Mouse (Mus musculus): ENCODE data around the gene Mettl2. TPM values are rescaled to one million over a fixed set of nuclear protein-coding genes. Genes with fewer than 3 reads are reported as not detected.
A peak's percentile ranks its signal among the peaks of the same experiment; 100 is the strongest.
"Not testable (repeated sequence)": the region's sequence is repeated elsewhere in the genome, so short reads cannot be mapped to it uniquely, and the experiment has no call there.

The Mettl2 gene
- polyA plus RNA-seq, 1 experiment from 2014 or later = 52.3 TPM

GRCm38 (mm10) chr11:105140512-105140911 is 14.3 kb downstream of the Mettl2 start:
- not testable (repeated sequence) for H3K27me3 ChIP-seq (ENCODE audit: control insufficient read depth, insufficient read depth, low read length); H3K4me3 ChIP-seq (ENCODE audit: low read length); H3K27ac ChIP-seq (ENCODE audit: low read depth, low read length); H3K4me2 ChIP-seq (replicated peaks; ENCODE audit: low read depth, low read length); H3K9ac ChIP-seq (ENCODE audit: low read depth, low read length); H3K4me1 ChIP-seq (ENCODE audit: control insufficient read depth, insufficient read depth, low read length); H3K9me3 ChIP-seq (ENCODE audit: control insufficient read depth, low read length)
- H3K36me3 ChIP-seq (ENCODE audit: control insufficient read depth, insufficient read depth, low read length) = peaks cover 51% of the 10 kb centered on the region
- 0 out of 2 replicates have a peak, but pooled peaks have one; percentile 26 for ATAC-seq (ENCODE audit: low FRiP score, low TSS enrichment)
- WGBS = 96% methylated on average over 6 of the region's 8 CpGs

GRCm38 (mm10) chr11:105141115-105141514 is 14.9 kb downstream of the Mettl2 start:
- no peak overlapping the region for H3K9ac ChIP-seq (ENCODE audit: low read depth, low read length)
- H3K36me3 ChIP-seq (ENCODE audit: control insufficient read depth, insufficient read depth, low read length) = peaks cover 45% of the 10 kb centered on the region
- no peak overlapping the region for H3K4me3 ChIP-seq (ENCODE audit: low read length)
- WGBS = 50% methylated on average over 5 of the region's 5 CpGs
- peak; percentile 76 for ATAC-seq (ENCODE audit: low FRiP score, low TSS enrichment)
- no peaks in the 10 kb centered on the region for H3K27me3 ChIP-seq (ENCODE audit: control insufficient read depth, insufficient read depth, low read length)
- no peak overlapping the region for H3K27ac ChIP-seq (ENCODE audit: low read depth, low read length)
- H3K4me1 ChIP-seq (ENCODE audit: control insufficient read depth, insufficient read depth, low read length) = no peaks in the 10 kb centered on the region
- no peak overlapping the region for H3K4me2 ChIP-seq (replicated peaks; ENCODE audit: low read depth, low read length)
- H3K9me3 ChIP-seq (ENCODE audit: control insufficient read depth, low read length) = no peaks in the 10 kb centered on the region

GRCm38 (mm10) chr11:105143564-105143963 is 17.3 kb downstream of the Mettl2 start:
- no peaks in the 10 kb centered on the region for H3K4me1 ChIP-seq (ENCODE audit: control insufficient read depth, insufficient read depth, low read length)
- H3K4me3 ChIP-seq (ENCODE audit: low read length) = no peak overlapping the region
- no peak overlapping the region for H3K9ac ChIP-seq (ENCODE audit: low read depth, low read length)
- no peak for ATAC-seq (ENCODE audit: low FRiP score, low TSS enrichment)
- H3K27me3 ChIP-seq (ENCODE audit: control insufficient read depth, insufficient read depth, low read length) = no peaks in the 10 kb centered on the region
- H3K4me2 ChIP-seq (replicated peaks; ENCODE audit: low read depth, low read length) = no peak overlapping the region
- no peak overlapping the region for H3K27ac ChIP-seq (ENCODE audit: low read depth, low read length)
- H3K9me3 ChIP-seq (ENCODE audit: control insufficient read depth, low read length) = no peaks in the 10 kb centered on the region
- peaks cover 21% of the 10 kb centered on the region for H3K36me3 ChIP-seq (ENCODE audit: control insufficient read depth, insufficient read depth, low read length)

DNA sequence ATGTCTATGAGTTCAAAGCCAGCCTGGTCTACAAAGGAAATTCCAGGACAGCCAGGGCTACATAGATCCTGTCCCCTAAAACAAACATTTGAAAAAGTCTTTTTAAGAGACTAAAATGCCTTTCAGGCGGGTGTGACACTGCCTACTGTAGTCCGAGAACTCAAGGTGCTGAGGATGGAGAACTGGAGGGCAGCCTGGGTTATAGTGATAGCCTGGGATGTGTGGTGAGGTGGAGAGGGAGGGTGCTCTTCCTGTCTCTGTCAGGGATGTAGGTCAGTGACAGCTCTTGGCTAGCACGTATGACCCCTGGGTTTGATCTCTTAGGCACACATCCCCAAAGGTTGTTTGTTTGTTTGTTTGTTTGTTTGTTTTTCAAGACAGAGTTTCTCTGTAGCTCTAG is 17.9 kb downstream of the Mettl2 start:
- Histone ChIP-seq H3K36me3 (ENCODE audit: control insufficient read depth, insufficient read depth, low read length) (peaks cover 18% of the 10 kb centered on the region), H3K4me3 (ENCODE audit: low read length) (no peak overlapping the region), H3K27ac (ENCODE audit: low read depth, low read length) (no peak overlapping the region), H3K27me3 (ENCODE audit: control insufficient read depth, insufficient read depth, low read length) (no peaks in the 10 kb centered on the region), H3K9ac (ENCODE audit: low read depth, low read length) (no peak overlapping the region), H3K4me2 (replicated peaks; ENCODE audit: low read depth, low read length) (no peak overlapping the region), H3K4me1 (ENCODE audit: control insufficient read depth, insufficient read depth, low read length) (no peaks in the 10 kb centered on the region), H3K9me3 (ENCODE audit: control insufficient read depth, low read length) (no peaks in the 10 kb centered on the region)
- no peak for ATAC-seq (ENCODE audit: low FRiP score, low TSS enrichment)
- WGBS = 78% methylated on average over 3 of the region's 3 CpGs

DNA sequence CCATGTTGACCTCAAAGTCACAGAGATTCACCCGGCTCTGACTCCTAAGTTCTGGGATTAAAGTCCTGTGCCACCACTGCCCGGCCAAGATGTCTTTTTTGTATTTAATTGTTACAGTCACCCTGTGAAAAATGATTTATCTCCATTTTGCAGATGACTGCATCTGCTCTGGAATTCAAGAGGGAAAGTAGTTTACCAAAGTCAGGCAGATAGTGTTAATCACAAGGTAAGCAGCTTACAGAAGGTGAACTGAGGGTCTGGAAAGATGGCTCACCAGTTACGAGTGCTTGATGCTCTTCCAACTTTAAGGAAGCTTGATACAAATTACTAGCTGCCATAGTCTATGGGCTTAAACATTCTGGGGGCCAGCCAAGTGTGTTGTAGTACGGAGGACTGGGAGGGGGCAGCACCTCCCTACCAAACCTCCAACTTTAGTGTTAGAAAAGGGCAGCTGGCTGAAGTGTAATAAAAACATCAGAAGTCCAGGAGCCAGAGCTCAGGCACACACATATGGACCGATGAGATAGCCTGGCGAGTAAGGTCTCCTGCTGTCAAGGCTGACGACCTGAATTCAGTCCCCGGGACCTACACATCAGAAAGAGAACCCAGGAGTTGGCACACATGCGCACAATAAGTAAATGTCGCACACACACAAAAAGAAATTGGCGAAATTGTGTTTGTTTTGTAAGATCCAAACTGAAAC is 18.4 kb downstream of the Mettl2 start:
- Histone ChIP-seq H3K36me3 (ENCODE audit: control insufficient read depth, insufficient read depth, low read length) (peaks cover 12% of the 10 kb centered on the region), H3K9ac (ENCODE audit: low read depth, low read length) (no peak overlapping the region), H3K4me1 (ENCODE audit: control insufficient read depth, insufficient read depth, low read length) (no peaks in the 10 kb centered on the region), H3K27ac (ENCODE audit: low read depth, low read length) (no peak overlapping the region), H3K27me3 (ENCODE audit: control insufficient read depth, insufficient read depth, low read length) (no peaks in the 10 kb centered on the region), H3K4me3 (ENCODE audit: low read length) (no peak overlapping the region), H3K4me2 (replicated peaks; ENCODE audit: low read depth, low read length) (no peak overlapping the region), H3K9me3 (ENCODE audit: control insufficient read depth, low read length) (no peaks in the 10 kb centered on the region)
- 62% methylated on average over 11 of the region's 11 CpGs for WGBS
- ATAC-seq (ENCODE audit: low FRiP score, low TSS enrichment) = no peak

DNA sequence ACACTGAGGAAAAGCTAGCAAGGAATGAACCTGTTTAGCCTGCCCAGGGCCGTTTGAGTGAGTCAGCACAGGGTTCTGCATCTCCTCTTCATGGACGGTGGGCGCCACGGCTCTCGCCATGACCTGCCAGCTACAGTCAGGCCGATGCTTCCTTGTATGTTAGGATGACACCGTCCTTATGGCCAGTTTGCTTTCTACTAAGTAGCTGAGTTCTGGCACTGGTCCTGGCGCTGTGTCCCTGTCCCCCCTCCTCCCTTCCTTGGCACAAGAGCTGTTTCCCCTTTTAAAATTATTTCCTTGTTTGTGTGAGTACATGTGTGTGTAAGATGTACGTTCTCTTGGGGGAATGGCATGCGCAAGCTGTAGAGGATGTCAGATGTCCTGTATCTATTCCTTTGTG is 19.0 kb downstream of the Mettl2 start:
- Histone ChIP-seq H3K27ac (ENCODE audit: low read depth, low read length) (no peak overlapping the region), H3K9me3 (ENCODE audit: control insufficient read depth, low read length) (no peaks in the 10 kb centered on the region), H3K4me2 (replicated peaks; ENCODE audit: low read depth, low read length) (no peak overlapping the region), H3K4me1 (ENCODE audit: control insufficient read depth, insufficient read depth, low read length) (no peaks in the 10 kb centered on the region), H3K36me3 (ENCODE audit: control insufficient read depth, insufficient read depth, low read length) (peaks cover 7% of the 10 kb centered on the region), H3K9ac (ENCODE audit: low read depth, low read length) (no peak overlapping the region), H3K4me3 (ENCODE audit: low read length) (no peak overlapping the region), H3K27me3 (ENCODE audit: control insufficient read depth, insufficient read depth, low read length) (no peaks in the 10 kb centered on the region)
- WGBS = 82% methylated on average over 10 of the region's 10 CpGs
- ATAC-seq (ENCODE audit: low FRiP score, low TSS enrichment) = no peak

GRCm38 (mm10) chr11:105146593-105146992 is 20.4 kb downstream of the Mettl2 start, which contains the start of gene Gm10842:
TSS of gene Gm10842 (plus strand) at chr11:105146893.
- WGBS = 78% methylated on average over 3 of the region's 3 CpGs
- H3K4me1 ChIP-seq (ENCODE audit: control insufficient read depth, insufficient read depth, low read length) = peaks cover 2% of the 10 kb centered on the region; the same call in 1 of the 2 replicates
- H3K27ac ChIP-seq (ENCODE audit: low read depth, low read length) = no peak within 1 kb of the TSS
- H3K9ac ChIP-seq (ENCODE audit: low read depth, low read length) = no peak within 1 kb of the TSS
- no peaks in the 10 kb centered on the region for H3K27me3 ChIP-seq (ENCODE audit: control insufficient read depth, insufficient read depth, low read length)
- H3K4me3 ChIP-seq (ENCODE audit: low read length) = no peak within 1 kb of the TSS
- no peak for ATAC-seq (ENCODE audit: low FRiP score, low TSS enrichment)
- H3K9me3 ChIP-seq (ENCODE audit: control insufficient read depth, low read length) = no peaks in the 10 kb centered on the region
- H3K4me2 ChIP-seq (replicated peaks; ENCODE audit: low read depth, low read length) = no peak within 1 kb of the TSS
- no peaks in the 10 kb centered on the region for H3K36me3 ChIP-seq (ENCODE audit: control insufficient read depth, insufficient read depth, low read length)

DNA sequence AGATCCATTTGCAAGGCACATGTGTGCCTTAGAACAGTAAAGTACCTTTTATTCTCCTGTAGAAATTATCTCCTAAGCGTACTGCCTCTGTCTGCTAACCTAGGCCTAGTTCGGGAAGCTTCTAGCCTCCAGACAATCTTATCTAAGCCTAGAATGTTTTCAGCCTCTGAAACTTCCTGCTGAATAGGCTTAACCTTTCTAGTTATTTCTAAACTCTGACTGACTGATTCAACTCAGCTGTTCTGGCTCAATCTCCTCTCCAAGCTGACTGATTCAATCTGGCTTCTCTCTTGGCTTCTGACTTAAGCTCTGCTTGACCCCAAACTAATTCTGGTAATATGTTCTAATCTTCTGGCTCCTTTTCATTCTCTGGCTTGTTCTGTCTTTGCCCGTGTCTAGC is 23.1 kb downstream of the Mettl2 start:
- H3K9ac ChIP-seq (ENCODE audit: low read depth, low read length) = no peak overlapping the region
- no peak overlapping the region for H3K27ac ChIP-seq (ENCODE audit: low read depth, low read length)
- peaks cover 18% of the 10 kb centered on the region for H3K4me1 ChIP-seq (ENCODE audit: control insufficient read depth, insufficient read depth, low read length)
- WGBS = 81% methylated on average over 3 of the region's 3 CpGs
- no peaks in the 10 kb centered on the region for H3K36me3 ChIP-seq (ENCODE audit: control insufficient read depth, insufficient read depth, low read length)
- no peak overlapping the region for H3K4me3 ChIP-seq (ENCODE audit: low read length)
- H3K4me2 ChIP-seq (replicated peaks; ENCODE audit: low read depth, low read length) = no peak overlapping the region
- H3K27me3 ChIP-seq (ENCODE audit: control insufficient read depth, insufficient read depth, low read length) = no peaks in the 10 kb centered on the region
- no peak for ATAC-seq (ENCODE audit: low FRiP score, low TSS enrichment)
- H3K9me3 ChIP-seq (ENCODE audit: control insufficient read depth, low read length) = no peaks in the 10 kb centered on the region

GRCm38 (mm10) chr11:105149766-105150165 is 23.5 kb downstream of the Mettl2 start:
- Histone ChIP-seq H3K27me3 (ENCODE audit: control insufficient read depth, insufficient read depth, low read length) (no peaks in the 10 kb centered on the region), H3K36me3 (ENCODE audit: control insufficient read depth, insufficient read depth, low read length) (no peaks in the 10 kb centered on the region), H3K9me3 (ENCODE audit: control insufficient read depth, low read length) (no peaks in the 10 kb centered on the region), H3K9ac (ENCODE audit: low read depth, low read length) (no peak overlapping the region), H3K27ac (ENCODE audit: low read depth, low read length) (no peak overlapping the region), H3K4me2 (replicated peaks; ENCODE audit: low read depth, low read length) (no peak overlapping the region), H3K4me1 (ENCODE audit: control insufficient read depth, insufficient read depth, low read length) (peaks cover 18% of the 10 kb centered on the region), H3K4me3 (ENCODE audit: low read length) (no peak overlapping the region)
- ATAC-seq (ENCODE audit: low FRiP score, low TSS enrichment) = no peak
- 78% methylated on average over 1 of the region's 1 CpGs for WGBS
